Mouse (Mus musculus) cerebellum, adult 2 months (tissue): ENCODE data around the gene C1qb.

Experiments used
- CTCF ChIP-seq: fragments of 200-500 bp; IDR thresholded peaks from 2 replicates; pipeline ENCODE4 v1.5.1; 2011; ENCODE audit warnings: low read depth, mild to moderate bottlenecking, control low read depth, low read length, moderate library complexity, borderline replicate concordance; ENCODE audit not compliant: insufficient read depth
- POLR2A ChIP-seq: fragments of 200-500 bp; IDR thresholded peaks from 2 replicates; pipeline ENCODE4 v1.6.1; 2011; ENCODE audit warnings: low read length, control low read depth, borderline replicate concordance; ENCODE audit not compliant: insufficient read depth

DNA sequence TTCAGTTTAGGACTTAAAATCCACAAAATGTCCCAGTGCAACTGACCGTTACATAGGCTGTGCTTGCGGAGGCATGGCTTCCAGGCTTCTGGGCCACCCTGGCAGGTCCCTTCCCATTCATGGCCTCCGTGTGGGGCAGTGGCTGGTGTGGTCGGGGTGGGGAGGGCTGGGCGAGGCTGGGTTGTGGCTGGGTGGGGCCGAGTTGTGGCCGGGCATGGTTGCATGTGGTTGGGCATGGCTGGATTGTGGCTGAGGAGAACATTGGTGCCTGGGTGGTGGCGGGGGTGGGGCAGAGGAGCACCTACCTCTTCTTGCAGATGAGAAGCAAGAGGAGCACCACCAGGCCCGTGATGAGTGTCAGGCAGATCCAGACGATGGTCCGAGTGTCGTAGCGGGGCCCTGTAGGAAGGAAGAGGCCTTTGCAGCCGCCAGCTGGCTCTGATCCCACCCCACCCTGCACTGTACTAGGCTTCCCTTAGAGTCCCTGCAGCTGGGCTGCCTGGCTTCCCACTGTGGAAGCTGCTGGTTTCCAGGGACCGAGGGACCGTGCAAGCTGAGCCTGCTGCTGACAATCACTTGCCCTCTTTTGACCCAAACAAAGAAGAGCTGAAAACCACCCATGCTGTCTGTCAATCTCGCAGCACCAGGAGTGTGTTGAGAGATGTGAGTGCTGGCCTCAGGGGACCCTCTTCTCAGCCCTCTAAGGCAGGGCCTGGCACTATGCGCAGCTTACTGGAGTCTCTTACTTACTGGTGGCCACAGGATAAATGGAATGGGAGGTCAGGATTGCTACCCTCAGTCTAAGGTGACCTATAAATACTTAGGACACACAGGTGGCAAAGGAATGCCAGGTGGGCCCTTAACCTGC, 49.0 kb upstream of the C1qb start:
- no peak for TF ChIP-seq CTCF
- no peak for TF ChIP-seq POLR2A
